Mouse (Mus musculus) limb, embryonic 11.5 days (tissue): ENCODE data around the gene Bend5. TPM values are rescaled to one million over a fixed set of nuclear protein-coding genes. Genes with fewer than 3 reads are reported as not detected.

Experiments used
- ATAC-seq: fragments of 200-750 bp; cut with Nextera tagmentation; 2 replicates; pipeline ENCODE4 v1.8.0; 2017; ENCODE audit warnings: low read depth; ENCODE audit not compliant: insufficient number of reproducible peaks, low FRiP score, low TSS enrichment
- DNase-seq: peaks from one replicate; pipeline ENCODE4 v3.0.0-alpha.2; 2015; ENCODE audit warnings: low spot score
- H3K27ac ChIP-seq: fragments of 300-500 bp; sonication (generic); replicated peaks from 2 replicates; pipeline ENCODE4 v1.5.1; 2014; ENCODE audit warnings: low read depth, mild to moderate bottlenecking, low read length
- H3K27me3 ChIP-seq: fragments of 300-500 bp; sonication (generic); 2 replicates; pipeline ENCODE4 v1.6.1; 2014; ENCODE audit warnings: mild to moderate bottlenecking, low read length, mixed read lengths; ENCODE audit not compliant: control insufficient read depth, insufficient read depth
- H3K36me3 ChIP-seq: fragments of 300-500 bp; sonication (generic); 2 replicates; pipeline ENCODE4 v1.6.1; 2014; ENCODE audit warnings: mild to moderate bottlenecking, low read length, moderate library complexity, mixed read lengths; ENCODE audit not compliant: control insufficient read depth, insufficient read depth
- H3K4me1 ChIP-seq: fragments of 300-500 bp; sonication (generic); 2 replicates; pipeline ENCODE4 v1.6.1; 2014; ENCODE audit warnings: low read length, mixed read lengths; ENCODE audit not compliant: control insufficient read depth, insufficient read depth
- H3K4me2 ChIP-seq: fragments of 300-500 bp; sonication (generic); 2 replicates; pipeline ENCODE4 v1.6.1; 2014; ENCODE audit warnings: low read depth, mild to moderate bottlenecking, moderate library complexity; ENCODE audit not compliant: severe bottlenecking
- H3K4me3 ChIP-seq: fragments of 300-500 bp; sonication (generic); 2 replicates; pipeline ENCODE4 v1.5.1; 2014; ENCODE audit warnings: low read depth, low read length
- H3K9ac ChIP-seq: fragments of 300-500 bp; sonication (generic); 2 replicates; pipeline ENCODE4 v1.6.1; 2014; ENCODE audit warnings: mild to moderate bottlenecking, low read length
- H3K9me3 ChIP-seq: fragments of 300-500 bp; sonication (generic); 2 replicates; pipeline ENCODE4 v1.6.1; 2016; ENCODE audit warnings: low read length; ENCODE audit not compliant: control insufficient read depth
- WGBS: fragments of 180-500 bp; shearing (Covaris S2); extraction: QIAGEN DNeasy Blood & Tissue Kit; methylation state at CpG from one replicate; pipeline ENCODE4 v1.1.7; 2014; 5-methylcytosine and 5-hydroxymethylcytosine counted together
- polyA plus RNA-seq: library from polyadenylated mRNA; unstranded; fragments of >200 nt; fragmentation: Nextera tagmentation; extraction: Ambion mirVana; gene quantifications from 2 replicates; pipeline ENCODE4 v1.2.1, GENCODE M21; 2014

The Bend5 gene
- polyA plus RNA-seq, 1 experiment from 2014 or later = 39.8 TPM

DNA sequence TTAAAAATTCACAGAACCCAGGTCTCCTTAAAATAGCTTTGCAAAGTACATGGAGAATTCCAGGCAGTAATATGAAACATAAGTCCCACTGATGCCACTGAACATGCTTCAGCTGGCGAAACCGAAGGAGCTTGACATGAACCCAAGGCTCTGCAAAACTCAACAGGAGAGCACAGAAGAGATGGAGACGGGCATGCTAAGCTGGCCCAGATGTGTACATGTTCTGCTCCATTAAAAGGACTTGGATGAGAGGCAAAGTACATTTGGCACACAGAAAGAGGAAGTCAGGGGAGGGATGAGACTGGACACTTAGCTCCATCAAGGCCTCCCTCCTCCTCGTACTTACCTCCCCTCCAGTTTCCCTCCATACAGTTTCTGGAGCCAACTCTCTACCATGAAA is 4.1 kb upstream of the Bend5 start:
- 78% methylated on average over 4 of the region's 4 CpGs for WGBS
- no peak overlapping the region for H3K4me3 ChIP-seq
- ATAC-seq = no peak

GRCm38 (mm10) chr4:111414399-111414798 is 407 bp upstream of the Bend5 start:
- Histone ChIP-seq H3K9ac (peak overlapping the region; percentile 97), H3K4me3 (peak overlapping the region; percentile 97), H3K27me3 (no peaks in the 10 kb centered on the region), H3K36me3 (peaks cover 2% of the 10 kb centered on the region; the same call in 1 of the 2 replicates), H3K4me2 (peak overlapping the region; percentile 73), H3K4me1 (peaks cover 8% of the 10 kb centered on the region), H3K27ac (no peak overlapping the region), H3K9me3 (no peaks in the 10 kb centered on the region)
- DNase-seq = peak; percentile 36
- WGBS = 1% methylated on average over 6 of the region's 6 CpGs
- peak; percentile 1; the same call in 1 of the 2 replicates for ATAC-seq

More for the DNA sequence above, 4.1 kb upstream of the Bend5 start:
- no peak overlapping the region for H3K27ac ChIP-seq
- H3K27me3 ChIP-seq = no peaks in the 10 kb centered on the region
- no peaks in the 10 kb centered on the region for H3K36me3 ChIP-seq
- H3K9me3 ChIP-seq = no peaks in the 10 kb centered on the region
- no peak overlapping the region for H3K9ac ChIP-seq
- H3K4me2 ChIP-seq = no peak overlapping the region
- no peak for DNase-seq
- peaks cover 2% of the 10 kb centered on the region; the same call in 1 of the 2 replicates for H3K4me1 ChIP-seq

GRCm38 (mm10) chr4:111416126-111416525 is 1.3 kb downstream of the Bend5 start:
- H3K4me1 ChIP-seq = peaks cover 8% of the 10 kb centered on the region
- DNase-seq = no peak
- 64% methylated on average over 3 of the region's 3 CpGs for WGBS
- H3K36me3 ChIP-seq = peaks cover 2% of the 10 kb centered on the region; the same call in 1 of the 2 replicates
- H3K9ac ChIP-seq = peak overlapping the region; percentile 97
- H3K4me3 ChIP-seq = peak overlapping the region; percentile 97
- no peaks in the 10 kb centered on the region for H3K27me3 ChIP-seq
- no peak for ATAC-seq
- H3K4me2 ChIP-seq = peak overlapping the region; percentile 73
- no peaks in the 10 kb centered on the region for H3K9me3 ChIP-seq
- no peak overlapping the region for H3K27ac ChIP-seq

- 49% methylated on average over 3 of the region's 3 CpGs for WGBS
- 0 out of 2 replicates have a peak overlapping the region, but pooled peaks have one; percentile 97 for H3K4me3 ChIP-seq
- no peak overlapping the region for H3K27ac ChIP-seq
- H3K9me3 ChIP-seq = no peaks in the 10 kb centered on the region
- DNase-seq (no peak), ATAC-seq (no peak)
- peaks cover 2% of the 10 kb centered on the region; the same call in 1 of the 2 replicates for H3K36me3 ChIP-seq
- no peaks in the 10 kb centered on the region for H3K27me3 ChIP-seq
- no peak overlapping the region for H3K9ac ChIP-seq
- H3K4me1 ChIP-seq = peaks cover 8% of the 10 kb centered on the region
- H3K4me2 ChIP-seq = no peak overlapping the region
Measured at GRCm38 (mm10) chr4:111416551-111416950, 1.7 kb downstream of the Bend5 start.

DNA sequence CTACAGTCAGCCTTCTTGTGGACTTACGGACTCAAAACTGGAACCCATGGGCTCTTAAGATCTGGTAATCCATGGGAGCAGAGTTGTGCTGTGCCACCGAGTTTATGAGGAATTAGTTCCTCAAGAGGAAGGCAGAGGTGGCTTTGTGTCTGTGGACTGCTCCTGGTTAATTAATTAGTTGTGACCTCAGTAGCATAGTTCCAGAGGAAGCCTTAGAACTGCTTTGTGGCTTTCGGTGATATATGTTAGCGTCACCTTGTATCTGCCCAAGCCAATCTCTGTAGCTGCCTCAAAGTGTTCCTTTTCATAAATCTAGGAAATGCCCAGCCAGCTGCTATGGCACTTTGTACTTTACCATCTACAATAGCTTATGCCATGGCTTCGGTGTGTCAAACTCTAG is 2.9 kb downstream of the Bend5 start:
- Histone ChIP-seq H3K27ac (no peak overlapping the region), H3K4me3 (no peak overlapping the region), H3K27me3 (no peaks in the 10 kb centered on the region), H3K9ac (no peak overlapping the region), H3K4me2 (no peak overlapping the region), H3K9me3 (no peaks in the 10 kb centered on the region), H3K4me1 (peaks cover 8% of the 10 kb centered on the region), H3K36me3 (peaks cover 2% of the 10 kb centered on the region; the same call in 1 of the 2 replicates)
- ATAC-seq (no peak), DNase-seq (no peak)
- 81% methylated on average over 5 of the region's 5 CpGs for WGBS

DNA sequence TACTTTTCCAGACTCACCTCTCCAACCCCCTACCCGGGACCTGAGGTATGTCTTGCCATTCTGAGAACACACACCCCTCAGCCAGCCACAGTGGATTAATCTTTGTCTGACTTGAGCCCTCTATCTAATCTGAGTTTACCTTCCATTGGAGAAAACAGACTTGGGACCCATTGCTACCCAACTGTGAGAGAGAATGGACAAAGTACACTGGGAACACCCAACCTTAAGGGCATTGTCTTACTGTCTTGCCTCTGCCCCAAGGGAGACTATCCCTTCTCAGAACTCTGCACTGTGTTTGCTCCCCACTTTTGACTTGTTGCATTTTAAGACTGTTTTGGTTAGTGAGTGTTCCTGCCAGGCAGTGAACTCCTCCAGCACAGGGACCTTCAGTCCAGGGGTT is 4.7 kb downstream of the Bend5 start:
- H3K27me3 ChIP-seq = no peaks in the 10 kb centered on the region
- H3K27ac ChIP-seq = no peak overlapping the region
- peaks cover 8% of the 10 kb centered on the region for H3K4me1 ChIP-seq
- no peak for ATAC-seq
- no peak overlapping the region for H3K9ac ChIP-seq
- H3K4me2 ChIP-seq = no peak overlapping the region
- H3K4me3 ChIP-seq = no peak overlapping the region
- H3K36me3 ChIP-seq = peaks cover 2% of the 10 kb centered on the region; the same call in 1 of the 2 replicates
- no peak for DNase-seq
- H3K9me3 ChIP-seq = no peaks in the 10 kb centered on the region
- WGBS = 88% methylated on average over 1 of the region's 1 CpGs

GRCm38 (mm10) chr4:111420031-111420430 is 5.2 kb downstream of the Bend5 start:
- H3K27ac ChIP-seq = no peak overlapping the region
- no peaks in the 10 kb centered on the region for H3K27me3 ChIP-seq
- no peak overlapping the region for H3K9ac ChIP-seq
- H3K36me3 ChIP-seq = peaks cover 2% of the 10 kb centered on the region; the same call in 1 of the 2 replicates
- H3K4me2 ChIP-seq = no peak overlapping the region
- H3K4me3 ChIP-seq = no peak overlapping the region
- ATAC-seq = no peak
- H3K9me3 ChIP-seq = no peaks in the 10 kb centered on the region
- 90% methylated on average over 3 of the region's 3 CpGs for WGBS
- DNase-seq = no peak
- peaks cover 8% of the 10 kb centered on the region for H3K4me1 ChIP-seq

DNA sequence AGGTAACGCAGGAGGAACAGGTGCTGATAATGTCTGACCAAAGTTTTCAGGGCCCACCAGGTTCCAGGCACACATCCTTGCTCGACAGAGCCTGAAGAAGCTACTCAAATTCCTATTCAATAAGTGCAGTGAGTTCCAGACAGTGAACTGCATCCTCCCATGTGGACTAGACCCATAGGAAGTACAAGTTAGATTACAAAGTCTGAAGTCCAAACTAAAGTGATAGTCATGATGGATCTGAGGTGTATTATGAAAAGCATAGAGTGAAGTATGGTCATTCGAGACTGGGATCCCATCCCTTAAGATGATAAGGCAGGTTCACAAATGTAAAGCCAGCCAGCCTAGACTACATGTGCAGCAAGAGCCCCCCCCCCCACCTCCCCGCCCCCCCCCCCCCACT is 6.1 kb downstream of the Bend5 start:
- no peaks in the 10 kb centered on the region for H3K9me3 ChIP-seq
- no peak overlapping the region for H3K4me2 ChIP-seq
- no peak overlapping the region for H3K27ac ChIP-seq
- DNase-seq (no peak), ATAC-seq (no peak)
- no peak overlapping the region for H3K4me3 ChIP-seq
- WGBS = 77% methylated on average over 4 of the region's 4 CpGs
- no peaks in the 10 kb centered on the region for H3K27me3 ChIP-seq
- peaks cover 2% of the 10 kb centered on the region; the same call in 1 of the 2 replicates for H3K36me3 ChIP-seq
- H3K4me1 ChIP-seq = peaks cover 4% of the 10 kb centered on the region
- no peak overlapping the region for H3K9ac ChIP-seq

GRCm38 (mm10) chr4:111421785-111422184 is 7.0 kb downstream of the Bend5 start:
- no peak for ATAC-seq
- H3K4me1 ChIP-seq = no peaks in the 10 kb centered on the region
- no peak overlapping the region for H3K9ac ChIP-seq
- WGBS = 87% methylated on average over 6 of the region's 6 CpGs
- no peak overlapping the region for H3K4me2 ChIP-seq
- H3K4me3 ChIP-seq = no peak overlapping the region
- no peaks in the 10 kb centered on the region for H3K9me3 ChIP-seq
- H3K27ac ChIP-seq = no peak overlapping the region
- peaks cover 2% of the 10 kb centered on the region; the same call in 1 of the 2 replicates for H3K36me3 ChIP-seq
- no peak for DNase-seq
- no peaks in the 10 kb centered on the region for H3K27me3 ChIP-seq
